10 mouse cellular contexts compared by ENCODE assay signal in the genomic region with DNA sequence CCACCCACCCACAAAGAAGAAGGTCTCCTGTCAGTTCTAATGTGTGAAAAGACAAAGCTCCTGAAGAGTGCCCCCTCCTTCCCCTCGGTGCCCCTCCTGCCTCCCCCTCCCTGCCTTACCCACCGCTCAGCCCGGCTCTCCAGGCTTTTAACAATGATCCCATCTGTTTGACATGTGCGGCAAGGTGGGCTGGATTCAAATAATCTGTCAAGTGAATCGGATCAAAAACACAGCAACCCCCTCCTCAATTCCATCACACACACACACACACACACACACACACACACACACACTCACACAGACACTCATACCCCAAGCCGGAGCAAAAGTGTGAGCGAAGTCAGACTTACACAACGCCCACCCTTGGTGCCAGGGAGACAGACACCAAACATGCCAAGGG. TPM values are rescaled to one million over a fixed set of nuclear protein-coding genes. Genes with fewer than 3 reads are reported as not detected.
DNase-seq lines count a peak whose midpoint lies in the region; ATAC-seq lines count a peak whose summit lies in the region.
"Had no signal": no experiment of that assay in that cellular context is flagged by ENCODE, and none has a peak within 500 bp of the region (broad histone marks: within the 10 kb centered on the region; RNA-seq: fewer than 3 reads in every experiment).

No protein-coding gene starts in this region.

- 25% methylated on average over 8 of the region's 8 CpGs for WGBS in heart, embryonic 16.5 days
- 20% methylated on average over 8 of the region's 8 CpGs for WGBS in embryonic facial prominence, embryonic 12.5 days
- 17% methylated on average over 8 of the region's 8 CpGs for WGBS in hindbrain, embryonic 12.5 days
- WGBS in midbrain, embryonic 16.5 days = 11% methylated on average over 8 of the region's 8 CpGs

- intact Hi-C loops in heart, postnatal 10 days (cut with DNase I) = no loop called here

- no peak overlapping the region for H3K9ac ChIP-seq in heart, embryonic 16.5 days (ENCODE audit: low read length)
- H3K9ac ChIP-seq in embryonic facial prominence, embryonic 12.5 days = peak overlapping the region; percentile 4; the same call in 1 of the 2 replicates
- H3K9ac ChIP-seq in hindbrain, embryonic 12.5 days = no peak overlapping the region
- 0 out of 2 replicates have a peak overlapping the region, but pooled peaks have one; percentile 31 for H3K9ac ChIP-seq in midbrain, embryonic 16.5 days (ENCODE audit: low read depth, low read length)

- no peak for ATAC-seq in heart, embryonic 16.5 days (replicated peaks; ENCODE audit: extremely low read depth, insufficient read depth, low FRiP score)
- peak; percentile 54; the same call in 1 of the 2 replicates for ATAC-seq in embryonic facial prominence, embryonic 12.5 days (ENCODE audit: insufficient number of reproducible peaks, insufficient read depth, low FRiP score, low TSS enrichment)
- peak; percentile 76 for ATAC-seq in hindbrain, embryonic 12.5 days (ENCODE audit: low FRiP score)
- peak; percentile 72 for ATAC-seq in midbrain, embryonic 16.5 days

- H3K36me3 ChIP-seq in heart, embryonic 16.5 days (ENCODE audit: control insufficient read depth, insufficient read depth) = no peaks in the 10 kb centered on the region
- no peaks in the 10 kb centered on the region for H3K36me3 ChIP-seq in embryonic facial prominence, embryonic 12.5 days
- H3K36me3 ChIP-seq in hindbrain, embryonic 12.5 days = no peaks in the 10 kb centered on the region
- H3K36me3 ChIP-seq in midbrain, embryonic 16.5 days (ENCODE audit: control insufficient read depth, insufficient read depth, low read length) = no peaks in the 10 kb centered on the region

- H3K4me3 ChIP-seq in heart, embryonic 16.5 days (ENCODE audit: low read length) = no peak overlapping the region
- peak overlapping the region; percentile 10; the same call in 1 of the 2 replicates for H3K4me3 ChIP-seq in embryonic facial prominence, embryonic 12.5 days
- no peak overlapping the region for H3K4me3 ChIP-seq in hindbrain, embryonic 12.5 days
- H3K4me3 ChIP-seq in midbrain, embryonic 16.5 days (ENCODE audit: low read depth, low read length) = no peak overlapping the region

- H3K4me2 ChIP-seq in heart, embryonic 16.5 days (ENCODE audit: low read depth, low read length) = peak overlapping the region; percentile 34; the same call in 1 of the 2 replicates
- peak overlapping the region; percentile 40 for H3K4me2 ChIP-seq in embryonic facial prominence, embryonic 12.5 days (replicated peaks)
- H3K4me2 ChIP-seq in hindbrain, embryonic 12.5 days (replicated peaks) = peak overlapping the region; percentile 44
- H3K4me2 ChIP-seq in midbrain, embryonic 16.5 days (ENCODE audit: low read length) = peak overlapping the region; percentile 43

- no peaks in the 10 kb centered on the region for H3K27me3 ChIP-seq in heart, embryonic 16.5 days (ENCODE audit: control insufficient read depth, insufficient read depth, low read length)
- peaks cover 5% of the 10 kb centered on the region; the same call in 1 of the 2 replicates for H3K27me3 ChIP-seq in embryonic facial prominence, embryonic 12.5 days
- H3K27me3 ChIP-seq in hindbrain, embryonic 12.5 days = peaks cover 3% of the 10 kb centered on the region; the same call in 1 of the 2 replicates
- H3K27me3 ChIP-seq in midbrain, embryonic 16.5 days (ENCODE audit: control insufficient read depth, insufficient read depth, low read depth, low read length) = no peaks in the 10 kb centered on the region

- peaks cover 5% of the 10 kb centered on the region for H3K4me1 ChIP-seq in heart, embryonic 16.5 days (ENCODE audit: control insufficient read depth, insufficient read depth, low read length)
- peaks cover 14% of the 10 kb centered on the region; the same call in 1 of the 2 replicates for H3K4me1 ChIP-seq in embryonic facial prominence, embryonic 12.5 days
- H3K4me1 ChIP-seq in hindbrain, embryonic 12.5 days = peaks cover 23% of the 10 kb centered on the region
- peaks cover 13% of the 10 kb centered on the region for H3K4me1 ChIP-seq in midbrain, embryonic 16.5 days (ENCODE audit: control insufficient read depth, insufficient read depth, low read length)

- DNase-seq in heart, postnatal 10 days = no peak
- no peak for DNase-seq in right cerebral cortex, postnatal 4 days
- no peak for DNase-seq in layer of hippocampus, postnatal 25 days (ENCODE audit: extremely low spot score in 1 of 2, low spot score in 1 of 2)
- no peak for DNase-seq in layer of hippocampus, adult 9-10 months (ENCODE audit: low spot score)
- DNase-seq: cerebellum, adult 2 months; kidney, postnatal 10 days had no signal

- no peak overlapping the region for H3K27ac ChIP-seq in heart, embryonic 16.5 days (ENCODE audit: low read length)
- 0 out of 2 replicates have a peak overlapping the region, but pooled peaks have one; percentile 46 for H3K27ac ChIP-seq in embryonic facial prominence, embryonic 12.5 days
- no peak overlapping the region for H3K27ac ChIP-seq in hindbrain, embryonic 12.5 days
- H3K27ac ChIP-seq in midbrain, embryonic 16.5 days (ENCODE audit: low read length) = no peak overlapping the region

- H3K9me3 ChIP-seq in heart, embryonic 16.5 days (replicated peaks; ENCODE audit: control insufficient read depth, low read length) = no peaks in the 10 kb centered on the region
- no peaks in the 10 kb centered on the region for H3K9me3 ChIP-seq in embryonic facial prominence, embryonic 12.5 days
- H3K9me3 ChIP-seq in hindbrain, embryonic 12.5 days (replicated peaks) = no peaks in the 10 kb centered on the region
- H3K9me3 ChIP-seq in midbrain, embryonic 16.5 days (replicated peaks; ENCODE audit: control insufficient read depth, low read length, poor library complexity, severe bottlenecking) = no peaks in the 10 kb centered on the region

RNA-seq across cellular contexts. Expression of a gene that starts 19.7 kb away (rescaled TPM):
- polyA plus RNA-seq in heart, embryonic 16.5 days (2015; fragmentation: Nextera tagmentation; extraction: Ambion mirVana) = 0.25 and 0.63 TPM in 2 replicates
- under 1 TPM; 0.10 to 0.34 TPM for total RNA-seq in heart, postnatal 10 days (2021)
- polyA plus RNA-seq in embryonic facial prominence, embryonic 12.5 days (2016; fragmentation: Nextera tagmentation; extraction: Ambion mirVana) = 2.1 and 2.6 TPM in 2 replicates
- 1.7 and 2.3 TPM in 2 replicates for polyA plus RNA-seq in hindbrain, embryonic 12.5 days (2016; fragmentation: Nextera tagmentation; extraction: Ambion mirVana)
- 0.51 and 0.58 TPM in 2 replicates for polyA plus RNA-seq in midbrain, embryonic 16.5 days (2015; fragmentation: Nextera tagmentation; extraction: Ambion mirVana)
- total RNA-seq in layer of hippocampus, postnatal 25 days (2021) = 1 to 10 TPM; 1.1 to 1.3 TPM

Comparison
In these comparisons a context has a peak if more than half of its experiments do, and no peak if none do; other contexts are left out.
1. H3K9ac ChIP-seq: peak in embryonic facial prominence, embryonic 12.5 days (single experiment) and midbrain, embryonic 16.5 days (single experiment); none in heart, embryonic 16.5 days (single experiment) and hindbrain, embryonic 12.5 days (single experiment).
2. Peak in every context shown above with its lines, with median percentiles within 50 percentile points of each other: H3K4me2 ChIP-seq.